Mouse (Mus musculus): Measurements from ENCODE around the gene Mfap3l.
"Not testable (repeated sequence)": the region's sequence is repeated elsewhere in the genome, so short reads cannot be mapped to it uniquely, and the experiment has no call there.

Gene Mfap3l

DNA sequence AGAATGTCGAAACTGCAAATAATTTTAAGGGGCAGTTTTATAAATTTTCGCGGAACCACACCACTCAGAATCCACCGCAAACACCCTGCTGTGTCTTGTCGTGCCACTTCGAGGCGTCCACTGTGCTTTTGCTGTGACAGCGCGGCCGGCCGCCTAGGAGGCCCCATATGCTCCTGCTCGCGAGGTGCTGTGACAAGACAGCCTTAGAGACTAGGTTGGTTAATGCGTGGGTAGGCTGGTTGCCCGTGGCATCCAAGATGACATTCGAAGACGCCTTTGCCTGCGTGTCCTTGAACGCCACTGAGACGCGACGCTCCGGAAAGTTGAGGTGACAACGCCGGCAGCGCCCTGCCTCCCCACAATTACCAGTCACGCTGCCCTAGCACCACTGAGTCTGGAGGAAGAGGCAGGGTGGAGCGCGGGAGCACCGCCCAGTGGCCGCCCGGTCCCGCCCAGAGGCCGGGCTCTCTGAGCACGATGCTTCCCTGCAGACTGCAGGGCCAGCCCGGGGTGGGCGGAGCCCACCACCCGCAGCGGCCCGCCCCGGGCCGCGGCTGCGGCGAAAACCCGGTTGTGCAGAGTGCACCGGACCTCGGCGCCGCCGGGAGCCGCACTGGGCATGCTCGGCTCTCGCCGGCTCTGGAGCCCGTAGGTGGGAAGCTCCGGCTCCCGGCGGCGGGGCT lies at the start of gene Mfap3l:
Mfap3l (plus strand) TSS at position 578 of the 683 bp plus-strand sequence.
- in situ Hi-C loops (cut with MboI; ENCODE audit: unreplicated experiment in 2 of 2) = no loop called here

GRCm38 (mm10) chr8:60583369-60583768 lies 49.3 kb upstream of the Mfap3l start:
- in situ Hi-C loops (cut with MboI; ENCODE audit: unreplicated experiment in 2 of 2) = no loop called here

DNA sequence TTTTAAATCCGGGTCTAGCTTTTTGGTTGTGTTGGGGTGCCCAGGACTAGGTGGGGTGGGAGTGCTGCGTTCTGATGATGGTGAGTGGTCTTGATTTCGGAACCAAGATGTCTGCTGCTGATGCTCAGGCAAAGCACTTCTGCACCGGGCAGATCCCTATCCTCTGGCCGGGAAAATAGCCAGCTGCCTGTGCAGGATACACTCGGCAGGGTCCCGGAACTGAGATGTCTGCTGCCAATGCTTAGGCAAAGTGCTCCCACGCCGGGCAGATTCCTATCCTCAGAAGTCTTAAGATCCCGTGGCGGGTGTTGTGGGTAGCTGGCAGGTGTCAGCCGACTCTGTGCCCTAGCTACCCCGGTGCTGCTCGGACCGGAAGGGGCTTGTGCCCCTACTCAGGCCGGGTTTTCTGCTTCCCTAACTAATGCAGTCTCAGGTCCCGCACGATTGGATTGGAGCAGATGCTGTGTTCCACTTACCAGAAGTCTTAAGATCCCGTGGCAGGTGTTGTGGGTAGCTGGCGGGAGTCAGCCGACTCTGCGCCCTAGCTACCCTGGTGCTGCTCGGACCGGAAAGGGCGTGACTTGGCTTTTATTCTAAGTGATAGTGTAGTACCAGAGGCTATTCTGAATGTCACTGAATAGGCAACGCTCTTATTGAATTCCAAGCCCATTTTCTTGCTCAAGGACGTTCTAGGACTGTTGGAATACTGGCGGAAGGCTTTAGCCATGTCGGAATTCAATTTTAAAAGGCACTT lies 41.1 kb upstream of the Mfap3l start:
- in situ Hi-C loops (cut with MboI; ENCODE audit: unreplicated experiment in 2 of 2) = not testable (repeated sequence)

- in situ Hi-C loops (cut with MboI; ENCODE audit: unreplicated experiment in 2 of 2) = no loop called here
Measured at GRCm38 (mm10) chr8:60594761-60595160, 37.9 kb upstream of the Mfap3l start.

DNA sequence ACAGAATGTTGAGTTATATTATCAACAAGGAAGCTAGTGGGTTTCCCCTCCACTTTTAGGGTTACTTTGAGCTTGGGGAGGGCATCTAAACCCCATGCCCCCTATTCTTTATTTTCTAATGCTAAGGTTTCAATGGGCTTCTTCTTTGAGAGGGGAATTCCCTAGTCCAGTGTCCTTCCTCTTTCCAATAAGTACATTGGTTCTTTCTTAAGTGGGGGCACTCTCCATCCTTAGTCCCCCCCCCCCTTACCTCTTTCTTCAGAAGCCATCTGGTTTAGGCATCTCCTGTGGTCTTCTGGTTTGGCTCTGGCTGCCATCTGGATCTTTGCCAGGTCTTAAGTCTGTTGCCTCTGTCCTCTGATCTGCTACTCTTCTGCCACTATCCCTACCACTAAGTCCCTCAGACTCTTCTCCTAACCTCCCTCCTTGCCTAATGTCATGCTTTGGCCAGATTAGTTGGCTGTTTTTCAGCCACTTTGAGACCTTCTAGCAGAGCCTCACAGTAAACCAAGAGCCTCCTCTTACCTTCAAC lies 21.0 kb upstream of the Mfap3l start:
- in situ Hi-C loops (cut with MboI; ENCODE audit: unreplicated experiment in 2 of 2) = loop anchor here (10.0 to 25.0 kb wide), 7 partner anchors 253 to 1251 kb away; no protein-coding TSS in a partner anchor

DNA sequence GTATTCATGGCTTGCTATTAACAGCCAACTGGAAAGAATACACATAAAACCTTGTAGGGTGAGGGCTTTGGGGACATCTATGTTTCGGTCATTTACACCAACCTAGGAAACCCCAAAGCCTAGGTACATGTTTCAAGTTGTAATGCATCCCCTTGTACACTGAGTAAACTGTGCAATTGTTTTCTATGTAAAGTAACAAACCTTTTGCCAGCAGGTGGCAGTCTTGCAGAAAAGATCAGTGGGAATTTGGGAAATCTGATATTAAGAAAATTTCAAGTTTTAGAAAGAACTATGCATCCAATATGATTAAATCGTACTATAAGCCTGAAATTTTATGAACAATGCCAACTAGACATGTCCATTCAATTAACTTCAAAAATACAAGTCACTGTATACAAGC lies 15.7 kb upstream of the Mfap3l start:
- in situ Hi-C loops (cut with MboI; ENCODE audit: unreplicated experiment in 2 of 2) = loop anchor here (5.0 to 25.0 kb wide), 9 partner anchors 248 to 1245 kb away; no protein-coding TSS in a partner anchor

DNA sequence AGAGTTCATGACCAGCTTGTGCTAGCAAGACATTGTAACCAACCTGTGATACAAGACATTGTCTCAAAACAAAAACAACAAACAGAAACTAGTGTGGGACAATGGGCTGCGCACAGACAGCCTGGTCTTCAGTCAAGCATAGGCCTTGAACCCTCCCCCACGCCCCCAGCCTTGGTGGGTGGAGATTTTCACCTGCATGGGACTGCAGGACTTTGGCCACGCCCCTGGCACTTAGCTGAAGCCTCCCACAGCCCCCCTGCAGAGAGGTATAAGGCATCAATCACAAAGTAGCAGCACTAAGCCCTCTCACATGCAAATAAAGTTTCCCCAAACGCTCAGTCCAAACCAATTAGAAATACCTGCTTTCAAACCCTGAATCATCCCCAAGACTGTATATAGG lies 11.1 kb upstream of the Mfap3l start:
- in situ Hi-C loops (cut with MboI; ENCODE audit: unreplicated experiment in 2 of 2) = loop anchor here (25.0 kb wide), 5 partner anchors 316 to 1241 kb away; no protein-coding TSS in a partner anchor

DNA sequence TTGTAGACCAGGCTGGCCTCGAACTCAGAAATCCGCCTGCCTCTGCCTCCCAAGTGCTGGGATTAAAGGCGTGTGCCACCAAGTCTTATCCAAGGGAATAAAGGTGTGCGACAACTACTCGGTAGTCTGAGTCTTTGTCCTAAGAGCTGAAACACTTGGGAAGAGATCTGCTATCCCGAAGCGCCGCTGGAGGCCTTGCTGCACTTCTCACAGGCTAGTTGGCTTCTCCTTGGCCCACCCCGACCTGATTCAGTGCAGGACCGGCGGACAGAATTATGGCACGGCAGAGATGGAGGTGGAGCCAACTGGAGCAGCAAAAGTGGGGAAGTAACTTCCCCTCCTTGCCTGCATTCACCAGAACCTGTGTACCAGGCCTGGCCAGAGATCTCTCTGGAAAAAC lies 10.6 kb upstream of the Mfap3l start:
- in situ Hi-C loops (cut with MboI; ENCODE audit: unreplicated experiment in 2 of 2) = loop anchor here (25.0 kb wide), 5 partner anchors 315 to 1240 kb away; no protein-coding TSS in a partner anchor

GRCm38 (mm10) chr8:60623438-60623837 lies 9.2 kb upstream of the Mfap3l start:
- in situ Hi-C loops (cut with MboI; ENCODE audit: unreplicated experiment in 2 of 2) = loop anchor here (25.0 kb wide), 5 partner anchors 314 to 1239 kb away; no protein-coding TSS in a partner anchor

DNA sequence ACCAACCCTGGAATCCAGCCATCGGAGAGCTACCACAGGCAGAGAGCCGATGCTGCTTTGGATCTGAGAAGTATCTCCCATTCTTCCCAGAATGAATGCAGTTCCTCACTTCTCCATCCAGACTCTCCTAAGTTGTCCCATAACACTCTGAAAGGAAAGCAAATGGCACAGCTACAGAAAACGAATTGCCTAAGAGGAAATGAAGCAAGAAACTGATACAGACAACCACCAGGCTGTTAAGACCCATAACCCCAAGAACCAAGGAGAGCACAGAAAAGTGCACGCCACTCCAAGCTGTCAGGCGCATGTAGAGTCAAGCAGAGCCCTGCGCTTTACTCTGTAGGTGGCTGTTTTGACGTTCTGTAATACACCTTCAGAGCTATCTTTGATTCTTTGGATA lies 7.9 kb upstream of the Mfap3l start:
- in situ Hi-C loops (cut with MboI; ENCODE audit: unreplicated experiment in 2 of 2) = loop anchor here (25.0 kb wide), 5 partner anchors 313 to 1238 kb away; no protein-coding TSS in a partner anchor

GRCm38 (mm10) chr8:60627937-60628336 lies 4.7 kb upstream of the Mfap3l start:
- in situ Hi-C loops (cut with MboI; ENCODE audit: unreplicated experiment in 2 of 2) = no loop called here

GRCm38 (mm10) chr8:60629059-60629458 lies 3.6 kb upstream of the Mfap3l start:
- in situ Hi-C loops (cut with MboI; ENCODE audit: unreplicated experiment in 2 of 2) = no loop called here

DNA sequence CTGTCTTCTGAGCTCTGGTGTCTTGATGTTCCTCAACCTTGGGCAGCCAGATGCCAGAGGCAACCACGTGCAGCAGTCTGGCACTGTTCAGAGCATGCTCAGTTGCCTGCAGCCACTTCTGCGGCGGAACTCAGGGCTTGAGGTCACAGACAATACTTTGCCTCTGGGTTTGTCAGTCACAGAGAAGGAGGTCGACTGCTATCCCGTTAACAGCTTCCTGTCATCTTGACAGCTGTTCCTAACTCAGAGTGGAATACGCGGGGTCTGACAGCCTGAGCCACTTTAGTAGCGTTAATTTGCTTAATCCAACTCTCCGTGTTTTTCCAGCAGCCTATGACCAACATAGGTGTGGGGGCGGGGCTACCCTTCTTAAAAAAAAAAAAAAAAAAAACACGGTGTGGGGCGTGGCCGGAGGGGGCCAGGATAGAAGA lies 1.1 kb upstream of the Mfap3l start:
- in situ Hi-C loops (cut with MboI; ENCODE audit: unreplicated experiment in 2 of 2) = no loop called here

- in situ Hi-C loops (cut with MboI; ENCODE audit: unreplicated experiment in 2 of 2) = no loop called here
Measured at GRCm38 (mm10) chr8:60632933-60633655, 467 bp downstream of the Mfap3l start.

GRCm38 (mm10) chr8:60634921-60635320 lies 2.3 kb downstream of the Mfap3l start:
- in situ Hi-C loops (cut with MboI; ENCODE audit: unreplicated experiment in 2 of 2) = no loop called here

DNA sequence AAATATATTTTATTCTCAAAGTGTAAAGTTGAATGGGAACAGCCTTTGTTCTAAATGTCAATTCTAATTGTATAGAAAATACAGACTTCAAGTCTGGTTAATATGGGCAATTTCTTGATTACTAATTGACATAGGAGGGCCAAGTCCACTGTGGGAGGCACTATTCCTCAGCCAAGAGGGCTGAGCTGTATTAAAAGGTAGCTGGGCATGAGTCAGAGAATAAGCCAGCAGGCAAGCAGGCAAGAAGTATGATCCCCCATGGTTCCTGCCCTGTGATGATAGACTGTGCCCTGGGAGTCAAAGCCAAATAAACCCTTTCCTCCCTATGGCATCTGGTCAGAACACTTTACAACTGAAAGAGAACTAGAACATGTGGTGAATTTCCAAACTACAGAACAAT lies 3.2 kb downstream of the Mfap3l start:
- in situ Hi-C loops (cut with MboI; ENCODE audit: unreplicated experiment in 2 of 2) = no loop called here

DNA sequence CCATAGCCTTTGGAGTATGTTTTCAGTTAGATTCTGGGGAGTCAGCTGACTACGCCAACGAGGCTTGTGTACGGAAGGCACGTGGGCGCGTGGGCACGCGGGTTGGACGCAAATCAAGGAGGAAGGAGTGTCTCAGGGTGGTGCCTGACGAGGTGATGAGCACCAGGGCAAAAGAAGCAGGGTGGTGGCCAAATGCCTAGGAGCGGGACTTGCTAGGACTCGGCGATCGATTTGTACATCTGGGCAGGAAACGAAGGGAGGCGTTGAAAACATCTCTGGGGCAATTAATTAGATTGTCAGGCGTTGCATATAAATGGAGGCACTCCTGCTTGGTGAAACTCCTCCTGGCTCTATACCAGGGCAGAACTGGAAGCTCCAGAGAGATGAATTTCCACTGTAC lies 7.4 kb downstream of the Mfap3l start:
- in situ Hi-C loops (cut with MboI; ENCODE audit: unreplicated experiment in 2 of 2) = no loop called here

DNA sequence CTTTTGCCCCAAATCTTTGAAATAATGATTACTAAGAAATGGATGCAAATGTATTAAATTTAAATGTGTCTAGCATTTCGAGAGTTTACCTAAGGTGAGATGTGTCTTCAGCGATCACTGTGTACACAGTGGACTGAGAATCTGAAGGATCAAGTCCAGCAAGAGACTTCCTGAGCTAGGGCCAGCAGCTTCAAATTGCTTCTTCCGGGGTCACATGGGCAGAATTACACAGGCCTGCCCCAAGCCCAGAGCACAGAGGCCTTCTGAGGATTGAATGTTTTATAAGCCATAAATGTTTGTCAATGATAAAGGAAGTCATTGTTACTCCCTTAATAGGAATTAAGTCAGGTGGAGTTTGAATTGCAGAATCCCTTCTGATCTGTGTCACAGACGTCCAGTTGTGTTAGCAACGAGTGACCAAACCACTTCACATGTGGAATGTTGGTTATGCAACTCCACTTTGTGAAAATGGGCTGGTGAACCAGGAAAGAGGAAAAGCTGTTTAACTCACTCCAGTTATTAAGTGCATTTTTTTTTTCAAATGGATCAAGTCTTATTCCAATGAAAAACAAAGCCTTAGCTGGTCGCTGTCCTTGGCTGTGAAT lies 10.9 kb downstream of the Mfap3l start:
- in situ Hi-C loops (cut with MboI; ENCODE audit: unreplicated experiment in 2 of 2) = no loop called here

DNA sequence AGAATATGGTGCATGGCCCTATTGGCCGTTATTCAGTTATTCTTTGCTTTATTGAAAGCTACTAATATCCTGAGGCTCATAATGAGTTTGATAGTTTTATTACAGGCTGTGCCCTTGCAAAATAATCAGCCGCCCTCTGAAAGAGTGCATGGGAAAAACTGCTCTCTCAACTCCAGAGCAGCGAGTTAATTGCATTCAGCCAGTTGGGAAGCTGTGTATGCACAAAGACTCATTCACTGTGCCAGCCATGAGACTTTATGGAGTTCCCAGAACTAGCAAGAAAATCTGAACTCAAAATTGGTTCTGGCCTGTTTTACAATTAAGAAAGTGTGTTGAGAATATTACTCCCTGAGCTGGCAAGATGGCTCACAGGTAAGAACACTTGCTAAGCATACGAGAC lies 12.5 kb downstream of the Mfap3l start:
- in situ Hi-C loops (cut with MboI; ENCODE audit: unreplicated experiment in 2 of 2) = no loop called here

DNA sequence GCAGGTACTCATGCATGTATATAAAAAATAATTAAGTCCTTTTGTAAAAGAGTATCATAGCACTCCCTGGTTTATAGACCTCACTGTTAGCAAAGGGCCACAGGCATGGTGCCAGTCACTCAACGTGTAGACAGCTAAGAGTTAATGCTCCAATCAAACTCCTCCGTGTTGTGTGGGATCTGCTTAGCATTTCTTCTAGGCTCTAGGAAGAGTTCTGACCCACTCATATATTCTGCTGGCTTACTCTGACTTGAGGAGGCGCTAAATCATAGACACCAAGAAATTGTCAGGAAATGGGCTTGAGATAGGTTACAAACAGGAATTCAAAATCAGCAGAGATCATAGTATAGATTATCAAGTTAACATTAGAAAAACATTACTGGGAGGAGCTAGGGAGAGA lies 13.3 kb downstream of the Mfap3l start:
- in situ Hi-C loops (cut with MboI; ENCODE audit: unreplicated experiment in 2 of 2) = no loop called here

All from v-Abl transformed pro-B cells (cell line).